Mouse (Mus musculus) heart, adult 18-20 months (tissue): ENCODE results near the gene Fam117a. TPM values are rescaled to one million over a fixed set of nuclear protein-coding genes. Genes with fewer than 3 reads are reported as not detected.

Experiments used
- DNase-seq, 2 experiments: peaks; one replicate each; pipeline ENCODE4 v3.0.0; 2021 to 2022; ENCODE audit warnings: mixed read lengths in 1 of 2
- total RNA-seq, 2 experiments: library from RNA; stranded (reverse); gene quantifications; 2 replicates each; pipeline ENCODE4 v1.2.3; 2021

Gene Fam117a
- total RNA-seq, 2 experiments from 2014 or later, result 6.6 to 7.0 TPM

DNA sequence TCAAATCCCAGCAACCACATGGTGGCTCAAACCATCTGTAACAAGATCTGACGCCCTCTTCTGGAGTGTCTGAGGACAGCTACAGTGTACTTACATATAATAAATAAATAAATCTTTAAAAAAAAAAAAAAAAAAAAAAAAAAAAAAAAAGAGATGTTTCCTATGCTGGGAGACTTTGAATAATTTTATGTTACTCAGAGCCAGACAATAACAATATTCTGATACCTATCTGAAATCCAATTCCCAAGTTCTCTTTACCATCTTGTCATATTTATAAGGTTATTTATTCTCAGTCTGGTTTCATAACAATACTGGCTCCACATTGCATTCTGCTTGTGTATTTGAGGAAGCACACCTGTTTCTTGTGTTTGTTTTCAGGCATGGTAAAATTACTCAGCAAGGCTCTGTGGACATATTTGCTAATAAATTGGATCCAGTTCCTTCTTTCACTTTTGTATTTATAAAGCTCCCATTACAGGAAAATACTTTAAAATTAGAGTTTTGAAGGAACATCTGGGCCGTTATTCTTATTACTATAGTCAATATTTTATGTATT lies 84.1 kb downstream of the Fam117a start:
- DNase-seq, result no peak

DNA sequence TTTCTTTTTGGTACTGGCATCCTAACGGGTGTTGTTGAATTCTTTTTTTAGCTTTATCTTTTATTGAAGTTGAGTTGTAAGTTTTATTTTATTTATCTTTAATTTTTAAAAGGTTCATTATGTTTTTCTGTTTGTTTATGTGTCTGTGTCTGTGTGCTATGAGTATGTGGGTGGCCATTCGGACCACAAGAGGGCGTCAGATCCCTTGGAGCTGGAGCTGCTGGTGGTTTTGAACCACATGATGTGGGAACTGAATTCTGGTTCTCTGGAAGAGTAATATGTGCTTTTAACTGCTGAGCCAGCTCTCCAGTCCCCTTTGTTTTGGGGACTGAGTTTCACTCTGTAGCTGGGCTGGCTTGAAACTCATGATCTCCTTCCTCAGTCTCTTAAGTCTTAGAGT lies 86.7 kb downstream of the Fam117a start:
- DNase-seq, result no peak

DNA sequence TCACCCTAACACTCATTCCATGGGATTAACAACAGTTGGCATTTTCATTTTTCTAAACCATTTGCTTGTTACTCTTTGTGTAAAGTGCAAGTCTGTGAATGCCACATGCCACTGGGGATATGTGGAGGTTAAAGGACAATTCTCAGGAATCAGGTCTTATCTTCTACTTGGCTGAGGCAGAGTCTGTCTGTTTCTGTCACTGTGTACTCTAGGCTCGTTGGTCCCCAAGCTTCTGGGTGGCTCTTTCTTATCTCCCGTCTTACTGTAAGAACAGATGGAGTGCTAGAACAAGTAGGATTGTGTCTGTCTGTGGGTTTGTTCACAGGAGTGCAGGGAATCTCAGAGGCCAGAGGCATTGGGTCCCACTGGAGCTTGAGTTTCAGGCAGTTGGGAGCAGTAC lies 94.5 kb downstream of the Fam117a start:
- no peak for DNase-seq

Other genes with a start within 250 kb of the Fam117a start
- gene Dlx3, start 216.9 kb upstream of the Fam117a start, total RNA-seq, result not detected
- under 1 TPM in 1 of 2 experiments, not detected in 1; 0.18 TPM for gene Dlx4, start 190.8 kb upstream of the Fam117a start, total RNA-seq
- gene Tac4, start 75.5 kb upstream of the Fam117a start, total RNA-seq, result not detected
- 10 to 100 TPM; 25.7 to 30.8 TPM for gene Kat7, start 26.8 kb upstream of the Fam117a start, total RNA-seq
- 10 to 100 TPM; 32.0 to 37.3 TPM for gene Slc35b1, start 47.7 kb downstream of the Fam117a start, total RNA-seq
- gene Spop, start 77.1 kb downstream of the Fam117a start, total RNA-seq, result 100 to 1,000 TPM; 159 to 164 TPM
- under 1 TPM; 0.47 to 0.64 TPM for gene Nxph3, start 177.6 kb downstream of the Fam117a start, total RNA-seq